ENCODE assay signal across 8 mouse cellular contexts in the genomic region with DNA sequence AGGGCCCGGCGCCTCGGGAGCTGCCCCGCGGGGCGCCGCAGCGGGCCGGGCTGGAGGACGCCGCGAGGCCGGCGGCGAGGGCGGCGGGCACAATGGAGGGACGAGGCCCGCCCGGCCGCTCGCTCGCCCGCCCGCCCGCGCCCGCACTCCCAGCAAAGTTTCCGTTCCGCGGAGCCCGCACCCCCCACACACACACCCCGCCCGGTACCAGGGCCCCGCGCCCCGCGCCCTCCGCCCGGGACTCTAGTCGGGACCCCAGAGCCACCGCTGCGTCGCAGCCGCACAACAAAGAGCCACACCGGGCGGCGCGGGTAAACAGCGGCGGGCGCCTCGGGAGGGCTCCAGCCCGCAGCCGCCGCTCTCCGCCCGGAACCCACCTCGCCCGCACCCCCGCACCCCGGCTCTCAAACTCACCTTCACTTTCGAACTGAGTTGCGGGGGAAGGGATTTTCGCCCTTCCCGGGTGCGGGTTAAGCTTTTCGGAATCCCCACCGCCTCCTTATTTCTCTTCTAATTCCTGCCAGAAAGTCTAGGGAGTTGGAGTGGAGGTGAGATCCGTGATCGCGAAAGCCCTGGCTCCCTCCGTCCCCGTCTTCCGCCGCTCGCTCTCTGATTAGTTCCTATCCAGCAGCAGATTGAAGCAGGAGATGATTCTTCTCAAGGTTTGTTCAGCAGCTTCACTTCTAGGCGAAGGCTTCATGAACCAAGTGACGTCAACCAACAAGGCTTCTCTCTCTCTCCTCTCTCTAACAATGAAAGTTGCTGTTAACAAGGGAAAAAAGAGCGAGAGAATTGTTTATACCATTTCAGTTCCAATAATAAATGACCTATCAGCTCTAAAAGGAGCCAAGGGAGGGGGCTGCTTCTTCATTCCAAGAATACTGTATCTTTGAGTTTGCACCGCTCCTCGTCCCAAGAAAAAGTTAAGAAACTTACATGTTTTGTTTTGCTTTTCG.
DNase-seq lines count a peak whose midpoint lies in the region; ATAC-seq and TF ChIP-seq lines count a peak whose summit lies in the region.

No protein-coding gene starts in this region.

- no peaks in the 10 kb centered on the region for H3K9me3 ChIP-seq in hindbrain, embryonic 14.5 days (ENCODE audit: control insufficient read depth, low read length)

- POLR2A ChIA-PET in Patski (lab: Charles Lee): interaction anchor here (2.8 kb wide), 1 partner anchor 8 kb away, joined by 11 read pairs; no protein-coding TSS in a partner anchor

- peak overlapping the region; percentile 97 for H3K9ac ChIP-seq in hindbrain, embryonic 14.5 days

- H3K36me3 ChIP-seq in hindbrain, embryonic 14.5 days (replicated peaks; ENCODE audit: control insufficient read depth, insufficient read depth): no peaks in the 10 kb centered on the region

- CTCF ChIA-PET in Patski (lab: Charles Lee): interaction anchor here (1.1 kb wide), 1 partner anchor 8 kb away, joined by 4 read pairs; no protein-coding TSS in a partner anchor

- no peak for TF ChIP-seq CTCF in Patski (IDR thresholded peaks at IDR 0.05)

- no peak for DNase-seq in Patski (ENCODE audit: low read depth, low spot score)
- peak; percentile 76 to 77 for DNase-seq in cerebellum, postnatal 10 days
- peak; percentile 52 to 56 for DNase-seq in frontal cortex, postnatal 36 days (ENCODE audit: low spot score in 2 of 2)
- DNase-seq in hindbrain, embryonic 14.5 days (ENCODE audit: low spot score): peak; percentile 73
- DNase-seq in layer of hippocampus, postnatal 25 days (ENCODE audit: extremely low spot score in 1 of 2, low spot score in 1 of 2): peak; percentile 36 to 50
- peak; percentile 73 for DNase-seq in lung, postnatal 36 days
- DNase-seq in retina, postnatal 1 day: peak; percentile 90
- DNase-seq in thymus, postnatal 4 days: peak; percentile 81

- no peaks in the 10 kb centered on the region for H3K27me3 ChIP-seq in Patski
- H3K27me3 ChIP-seq in hindbrain, embryonic 14.5 days (ENCODE audit: control insufficient read depth, insufficient read depth, low read length): no peaks in the 10 kb centered on the region

- H3K4me2 ChIP-seq in hindbrain, embryonic 14.5 days (replicated peaks): peak overlapping the region; percentile 69

- in situ Hi-C loops in Patski (cut with MboI; ENCODE audit: low pct_unique_long_range_greater_than_20kb): loop anchor here (5.0 kb wide), 1 partner anchor 42 kb away; no protein-coding TSS in a partner anchor

- WGBS in hindbrain, embryonic 14.5 days: under 1% methylated on average over 56 of the region's 83 CpGs

- H3K4me1 ChIP-seq in hindbrain, embryonic 14.5 days (replicated peaks; ENCODE audit: control insufficient read depth, insufficient read depth, low read length): peaks cover 32% of the 10 kb centered on the region

- H3K27ac ChIP-seq in hindbrain, embryonic 14.5 days: peak overlapping the region; percentile 99

- H3K4me3 ChIP-seq in hindbrain, embryonic 14.5 days (replicated peaks; ENCODE audit: low read length): peak overlapping the region; percentile 95

- peak; percentile 51 for ATAC-seq in Patski
- peak; percentile 70 for ATAC-seq in hindbrain, embryonic 14.5 days (ENCODE audit: low FRiP score)
